Mouse (Mus musculus): ENCODE measurements at regions not wholly inside any gene's neighbourhood (a gene's known extent, or its start where the extent isn't known, plus 50 kb on each side); places are given as distances from the start of the nearest gene placed in this dataset.

DNA sequence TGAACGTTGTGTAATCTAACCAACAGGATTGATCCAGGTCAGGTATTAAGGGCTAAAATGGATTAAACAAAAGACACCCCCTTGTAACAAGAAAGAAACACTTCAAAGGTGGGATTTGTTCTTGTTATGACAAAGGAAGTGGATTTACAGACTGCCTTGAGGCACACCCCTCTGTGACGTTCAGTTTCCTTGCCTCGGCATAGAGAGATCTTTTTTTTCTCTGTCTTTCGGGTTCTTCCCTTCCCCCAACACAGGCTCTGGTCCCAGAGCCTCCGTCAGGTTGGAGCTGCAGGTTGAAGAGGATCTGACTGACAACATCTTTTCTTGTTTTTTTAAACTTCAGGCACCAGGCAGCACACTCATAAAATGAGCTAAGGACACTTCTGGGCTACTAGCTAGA, 69.8 kb upstream of the Tmem260 start:
- Histone ChIP-seq H3K36me3 (ENCODE audit: control insufficient read depth, insufficient read depth, low read length) (no peaks in the 10 kb centered on the region), H3K79me2 (replicated peaks; ENCODE audit: control insufficient read depth, insufficient read depth, low read length) (no peaks in the 10 kb centered on the region), H3K9ac (ENCODE audit: low read depth, low read length) (no peak overlapping the region), H3K27ac (no peak overlapping the region), H3K4me3 (no peak overlapping the region), H3K27me3 (ENCODE audit: control insufficient read depth, insufficient read depth, low read length) (peaks cover 3% of the 10 kb centered on the region; the same call in 1 of the 2 replicates), H3K4me1 (ENCODE audit: control insufficient read depth, insufficient read depth, low read length) (no peaks in the 10 kb centered on the region)
- DNase-seq = no peak
- WGBS = 40% methylated on average over 5 of the region's 5 CpGs
- no peak for TF ChIP-seq CTCF (IDR thresholded peaks at IDR 0.05)
- TF ChIP-seq POLR2A (IDR thresholded peaks at IDR 0.05; ENCODE audit: insufficient read depth, low read depth, low read length) = no peak
- no peak for TF ChIP-seq EP300 (IDR thresholded peaks at IDR 0.05; ENCODE audit: insufficient read depth, low read depth, low read length)
- intact Hi-C loops (cut with DNase I) = loop anchor here (10.0 kb wide), 1 partner anchor 619 kb away; no protein-coding TSS in a partner anchor

Small RNAs in the stretch of these regions (microRNA-seq; reads per million reads assigned to microRNA genes)
- 0 reads per million in 2 experiments for gene Gm23881
